Mouse (Mus musculus): Measurements from ENCODE around the gene Gab3.

DNA sequence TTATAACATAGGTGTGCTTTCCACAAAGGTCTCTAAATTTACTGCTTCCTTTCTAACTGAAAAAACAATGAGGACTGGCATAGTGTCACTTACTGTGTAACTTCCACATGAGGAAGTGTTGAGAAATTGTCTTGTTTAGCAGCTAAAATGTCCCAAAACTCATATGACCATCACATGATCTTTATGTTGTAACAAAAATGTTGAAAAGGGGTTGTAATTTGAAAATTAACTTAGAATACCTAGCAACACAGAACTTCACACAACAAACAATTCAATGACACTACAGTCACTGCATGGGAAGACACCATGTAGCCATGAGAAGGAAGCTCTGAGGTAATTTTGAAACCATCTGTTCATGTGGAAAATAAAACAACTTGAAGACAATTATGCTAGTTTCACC lies 41.6 kb upstream of the Gab3 start:
- TF ChIP-seq ZC3H11A (IDR thresholded peaks at IDR 0.05; ENCODE audit: borderline replicate concordance, low read depth, low read length) (no peak), ZNF384 (IDR thresholded peaks at IDR 0.05; ENCODE audit: low read depth, low read length) (no peak), CHD2 (IDR thresholded peaks at IDR 0.05; ENCODE audit: low read depth, low read length) (no peak), HCFC1 (IDR thresholded peaks at IDR 0.05; ENCODE audit: borderline replicate concordance, insufficient read depth, low read length) (no peak)

Measured in ES-E14 (cell line).